Mouse (Mus musculus) thymus, adult 2 months (tissue): ENCODE results near the gene Hoxa5.

Experiments used
- CTCF ChIP-seq: fragments of 200-500 bp; IDR thresholded peaks from 2 replicates; pipeline ENCODE4 v1.5.1; 2012; ENCODE audit warnings: mild to moderate bottlenecking, control low read depth, low read length, moderate library complexity, borderline replicate concordance; ENCODE audit not compliant: control insufficient read depth, poor library complexity, insufficient read depth; ENCODE audit errors: extremely low read depth
- POLR2A ChIP-seq: fragments of 200-500 bp; IDR thresholded peaks from 2 replicates; pipeline ENCODE4 v1.6.1; 2012; ENCODE audit warnings: mild to moderate bottlenecking, low read length, control low read depth, moderate library complexity; ENCODE audit not compliant: control insufficient read depth, poor library complexity, insufficient read depth; ENCODE audit errors: extremely low read depth

- no peak for TF ChIP-seq CTCF
- no peak for TF ChIP-seq POLR2A
These were observed 5.3 kb upstream of the Hoxa5 start for GRCm38 (mm10) chr6:52209685-52210046.
